Mouse (Mus musculus) spleen, adult 2 months (tissue): ENCODE results near the gene Smagp.
"Not testable (repeated sequence)": the region's sequence is repeated elsewhere in the genome, so short reads cannot be mapped to it uniquely, and the experiment has no call there.

Experiments
- CTCF ChIP-seq: fragments of 200-500 bp; IDR thresholded peaks from 2 replicates; pipeline ENCODE4 v1.5.1; 2011; ENCODE audit warnings: mild to moderate bottlenecking, inconsistent platforms; ENCODE audit not compliant: insufficient read depth, insufficient read length, insufficient replicate concordance; ENCODE audit errors: extremely low read depth
- POLR2A ChIP-seq: fragments of 200-500 bp; IDR thresholded peaks from 2 replicates; pipeline ENCODE4 v1.6.1; 2011; ENCODE audit warnings: low read depth, low read length, inconsistent platforms

- not testable (repeated sequence) for TF ChIP-seq POLR2A, CTCF
These were observed 30.1 kb downstream of the Smagp start for GRCm38 (mm10) chr15:100606677-100607076.
